Mouse (Mus musculus) right cerebral cortex, adult 2 months (tissue): ENCODE data around the gene Spi1.
A peak's percentile ranks its signal among the peaks of the same experiment; 100 is the strongest.

Experiments used
- DNase-seq, 2 experiments: peaks; one replicate each; pipeline ENCODE4 v3.0.0; 2021 to 2022; ENCODE audit warnings: low spot score in 2 of 2

Spi1 gene

GRCm38 (mm10) chr2:91068162-91068871 is 13.9 kb upstream of the Spi1 start:
- no peak for DNase-seq

GRCm38 (mm10) chr2:91068872-91069165 is 13.4 kb upstream of the Spi1 start:
- DNase-seq: no peak

GRCm38 (mm10) chr2:91069306-91070000 is 12.7 kb upstream of the Spi1 start:
- DNase-seq: no peak

- peak; percentile 96 to 97 for DNase-seq
These were observed 12.0 kb upstream of the Spi1 start, which contains the start of gene Slc39a13 for GRCm38 (mm10) chr2:91070076-91070800. Gene Slc39a13, minus strand, starts transcription at chr2:91070417.

- no peak for DNase-seq
These were observed 11.1 kb upstream of the Spi1 start for GRCm38 (mm10) chr2:91071059-91071458.

- DNase-seq: no peak
These were observed 10.1 kb upstream of the Spi1 start for GRCm38 (mm10) chr2:91072092-91072491.

GRCm38 (mm10) chr2:91077957-91078313 is 4.3 kb upstream of the Spi1 start:
- no peak for DNase-seq

GRCm38 (mm10) chr2:91078314-91079025 is 3.7 kb upstream of the Spi1 start:
- no peak for DNase-seq

- no peak for DNase-seq
These were observed 3.2 kb upstream of the Spi1 start for GRCm38 (mm10) chr2:91079026-91079384.

- no peak for DNase-seq
These were observed 1.2 kb upstream of the Spi1 start for GRCm38 (mm10) chr2:91080784-91081513.

- no peak for DNase-seq
These were observed 654 bp downstream of the Spi1 start for GRCm38 (mm10) chr2:91082844-91083243.

GRCm38 (mm10) chr2:91083366-91083940 is 1.3 kb downstream of the Spi1 start:
- DNase-seq: no peak

- DNase-seq: no peak
These were observed 2.1 kb downstream of the Spi1 start for GRCm38 (mm10) chr2:91084179-91084820.

GRCm38 (mm10) chr2:91085494-91086391 is 3.6 kb downstream of the Spi1 start:
- no peak for DNase-seq

GRCm38 (mm10) chr2:91086392-91087237 is 4.4 kb downstream of the Spi1 start:
- no peak for DNase-seq

GRCm38 (mm10) chr2:91087453-91087852 is 5.3 kb downstream of the Spi1 start:
- DNase-seq: no peak

- DNase-seq: no peak
These were observed 6.8 kb downstream of the Spi1 start for GRCm38 (mm10) chr2:91088987-91089386.

GRCm38 (mm10) chr2:91090208-91090607 is 8.0 kb downstream of the Spi1 start:
- peak; percentile 41 to 51 for DNase-seq

- DNase-seq: peak; percentile 68 to 71
These were observed 8.6 kb downstream of the Spi1 start for GRCm38 (mm10) chr2:91090827-91091226.
